In genomic region chr9:101971806-101972205, GRCm38 (mm10) we compare ENCODE assay signal across 10 mouse cellular contexts.
DNase-seq lines count a peak whose midpoint lies in the region; ATAC-seq lines count a peak whose summit lies in the region.
"Had no signal": no experiment of that assay in that cellular context is flagged by ENCODE, and none has a peak within 500 bp of the region (broad histone marks: within the 10 kb centered on the region; RNA-seq: fewer than 3 reads in every experiment).

No protein-coding gene starts in this region.

- no peaks in the 10 kb centered on the region for H3K4me1 ChIP-seq in limb, embryonic 11.5 days (ENCODE audit: control insufficient read depth, insufficient read depth, low read length)
- no peaks in the 10 kb centered on the region for H3K4me1 ChIP-seq in limb, embryonic 10.5 days

- no peak overlapping the region for H3K4me3 ChIP-seq in limb, embryonic 11.5 days (ENCODE audit: low read depth, low read length)
- H3K4me3 ChIP-seq in limb, embryonic 10.5 days: no peak overlapping the region
- H3K4me3 ChIP-seq: erythroblast, embryonic 14.5 days had no signal

- no peak overlapping the region for H3K4me2 ChIP-seq in limb, embryonic 11.5 days (ENCODE audit: low read depth, severe bottlenecking)

- no peak overlapping the region for H3K27ac ChIP-seq in limb, embryonic 11.5 days (replicated peaks; ENCODE audit: low read depth, low read length)
- no peak overlapping the region for H3K27ac ChIP-seq in limb, embryonic 10.5 days

- no peaks in the 10 kb centered on the region for H3K36me3 ChIP-seq in limb, embryonic 11.5 days (ENCODE audit: control insufficient read depth, insufficient read depth, low read length)
- no peaks in the 10 kb centered on the region for H3K36me3 ChIP-seq in limb, embryonic 10.5 days

- no peaks in the 10 kb centered on the region for H3K9me3 ChIP-seq in limb, embryonic 11.5 days (ENCODE audit: control insufficient read depth, low read length)
- H3K9me3 ChIP-seq in limb, embryonic 10.5 days (replicated peaks): no peaks in the 10 kb centered on the region

- no peak overlapping the region for H3K9ac ChIP-seq in limb, embryonic 11.5 days (ENCODE audit: low read length)

- no peak for DNase-seq in frontal cortex, postnatal 14 days (ENCODE audit: low spot score in 2 of 2)
- DNase-seq in limb, embryonic 11.5 days (ENCODE audit: low spot score): peak; percentile 42
- no peak for DNase-seq in limb, embryonic 10.5 days (ENCODE audit: low spot score)
- DNase-seq in forelimb bud, embryonic 11.5 days (ENCODE audit: low read depth, low spot score): peak; percentile 24
- DNase-seq in ovary, postnatal 14 days (ENCODE audit: low spot score): no peak
- DNase-seq in adrenal gland, postnatal 14 days: no peak
- DNase-seq: kidney, adult 8-10 months had no signal

- WGBS in limb, embryonic 11.5 days: 46% methylated on average over 6 of the region's 6 CpGs
- WGBS in limb, embryonic 10.5 days: 48% methylated on average over 6 of the region's 6 CpGs

- 0 out of 2 replicates have a peak, but pooled peaks have one; percentile 31 for ATAC-seq in frontal cortex, adult (ENCODE audit: low TSS enrichment)
- no peak for ATAC-seq in limb, embryonic 11.5 days (ENCODE audit: insufficient number of reproducible peaks, low FRiP score, low TSS enrichment, low read depth)
- ATAC-seq in megakaryocyte, adult 5-6 weeks (ENCODE audit: poor library complexity, severe bottlenecking): 0 out of 2 replicates have a peak, but pooled peaks have one; percentile 29

- no peaks in the 10 kb centered on the region for H3K27me3 ChIP-seq in limb, embryonic 11.5 days (ENCODE audit: control insufficient read depth, insufficient read depth, low read length)
- no peaks in the 10 kb centered on the region for H3K27me3 ChIP-seq in limb, embryonic 10.5 days (ENCODE audit: low read depth, poor library complexity, severe bottlenecking)

Comparison
In these comparisons a context has a peak if more than half of its experiments do, and no peak if none do; other contexts are left out.
1. DNase-seq: peak in limb, embryonic 11.5 days (single experiment) and forelimb bud, embryonic 11.5 days (single experiment); none in frontal cortex, postnatal 14 days (0 of 2), limb, embryonic 10.5 days (single experiment), ovary, postnatal 14 days (single experiment) and adrenal gland, postnatal 14 days (single experiment).